Mouse (Mus musculus) right cerebral cortex, adult 18-20 months (tissue): ENCODE data around the gene Cdc42bpb.

Experiments
- DNase-seq: peaks from one replicate; pipeline ENCODE4 v3.0.0; 2022; ENCODE audit warnings: mixed read lengths

The Cdc42bpb gene

DNA sequence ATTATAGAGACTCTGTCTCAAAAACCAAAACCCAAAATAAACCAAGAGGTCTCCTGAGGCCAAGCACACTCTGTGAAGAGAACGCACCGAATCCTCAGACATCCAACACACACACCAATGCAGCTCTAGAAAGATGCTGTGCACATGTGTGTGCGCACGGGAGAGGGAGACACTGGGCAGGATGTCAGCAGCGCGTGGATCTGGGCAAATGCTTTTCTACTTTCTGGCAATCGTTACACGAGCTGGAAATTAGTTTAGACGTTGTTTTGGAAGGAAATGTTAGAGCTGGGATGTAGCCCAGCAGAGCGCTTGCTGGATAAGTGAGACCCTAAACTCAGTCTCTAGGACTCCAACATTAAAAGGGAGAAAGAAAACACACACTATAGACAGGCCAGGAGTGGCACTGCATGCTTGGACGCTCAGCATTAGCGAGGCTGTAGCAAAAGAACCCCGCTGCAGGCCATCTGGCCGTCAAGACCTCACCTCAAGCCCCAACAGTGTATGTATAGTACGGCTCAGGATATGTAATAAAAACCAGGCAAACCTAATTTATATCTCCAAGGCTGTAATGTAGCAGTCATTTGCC is 44.4 kb downstream of the Cdc42bpb start:
- DNase-seq: no peak

DNA sequence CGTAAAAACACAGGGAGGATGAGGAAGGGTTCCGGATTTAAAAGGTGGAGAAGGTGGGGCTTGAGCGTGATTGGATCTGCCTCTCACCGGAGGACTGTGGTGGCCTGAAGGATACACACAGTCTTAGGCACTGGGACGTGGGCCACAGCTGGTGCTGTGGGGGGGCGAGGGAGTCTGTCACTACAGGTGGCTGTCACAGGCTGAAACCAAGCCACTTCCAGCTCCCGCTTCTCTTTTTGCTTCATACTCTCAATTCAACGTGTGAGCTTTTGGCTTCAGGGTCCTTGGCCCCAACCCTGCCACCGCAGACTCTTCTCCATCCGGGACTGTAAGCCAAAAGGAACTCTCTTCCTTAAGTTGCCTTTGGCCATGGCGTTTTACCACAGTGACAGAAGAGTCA is 45.1 kb downstream of the Cdc42bpb start:
- DNase-seq: no peak

DNA sequence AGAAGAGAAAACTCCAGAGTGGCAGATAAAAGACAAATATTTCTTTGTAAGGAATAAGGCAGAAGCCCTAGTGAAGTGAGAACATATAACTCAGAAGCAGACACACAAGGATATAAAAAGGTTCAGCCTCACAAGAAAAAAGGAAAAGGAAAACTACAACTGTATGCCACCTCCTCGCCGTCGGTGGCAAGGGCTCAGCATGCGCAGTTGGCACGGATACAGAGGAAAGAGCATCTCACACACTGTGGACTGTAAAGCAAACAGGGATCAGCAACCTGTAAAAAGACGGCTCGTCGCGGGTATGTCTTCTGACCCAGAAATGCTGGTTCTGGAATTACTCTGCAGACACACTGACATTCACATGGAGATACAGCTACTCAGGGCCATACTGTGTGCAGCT is 45.9 kb downstream of the Cdc42bpb start:
- peak; percentile 52 for DNase-seq

DNA sequence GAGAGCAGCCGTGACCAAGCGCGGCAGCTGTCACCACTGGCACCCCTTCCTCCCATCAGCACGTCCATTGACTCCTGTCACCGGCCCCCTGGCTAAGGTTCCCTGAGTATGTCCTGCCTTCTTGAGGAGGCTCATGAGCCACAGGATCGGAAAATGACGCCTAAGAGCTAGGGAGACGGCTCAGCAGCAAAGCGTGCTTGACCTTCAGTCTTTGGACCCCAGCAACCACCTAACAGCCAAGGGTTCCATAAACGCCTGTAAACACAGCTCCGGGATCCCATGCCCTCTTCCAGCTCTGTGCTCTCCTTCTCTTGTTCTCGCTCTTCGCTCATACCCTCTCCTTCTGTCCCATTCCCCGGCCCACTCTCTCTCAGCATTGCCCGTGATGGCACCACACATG is 48.2 kb downstream of the Cdc42bpb start:
- DNase-seq: no peak

DNA sequence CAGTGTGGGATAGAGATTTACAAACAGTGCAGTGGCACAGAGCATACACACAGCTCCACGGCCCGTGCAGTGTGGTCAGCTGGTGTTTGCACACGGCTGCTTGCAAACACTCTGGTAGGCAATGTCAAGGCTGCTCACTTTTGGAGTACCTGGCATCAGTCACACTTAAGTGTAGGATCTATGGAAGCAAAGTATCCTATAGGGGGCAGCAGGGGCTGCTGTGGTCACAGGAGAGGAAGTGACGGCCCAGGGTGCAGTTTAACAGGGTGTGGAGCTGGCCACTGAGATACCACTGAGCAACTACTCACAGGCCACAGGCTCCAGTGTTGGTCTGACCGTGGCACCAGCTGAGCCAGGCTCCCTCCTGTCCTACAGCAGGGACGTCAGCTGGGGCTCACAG is 49.2 kb downstream of the Cdc42bpb start:
- DNase-seq: no peak

DNA sequence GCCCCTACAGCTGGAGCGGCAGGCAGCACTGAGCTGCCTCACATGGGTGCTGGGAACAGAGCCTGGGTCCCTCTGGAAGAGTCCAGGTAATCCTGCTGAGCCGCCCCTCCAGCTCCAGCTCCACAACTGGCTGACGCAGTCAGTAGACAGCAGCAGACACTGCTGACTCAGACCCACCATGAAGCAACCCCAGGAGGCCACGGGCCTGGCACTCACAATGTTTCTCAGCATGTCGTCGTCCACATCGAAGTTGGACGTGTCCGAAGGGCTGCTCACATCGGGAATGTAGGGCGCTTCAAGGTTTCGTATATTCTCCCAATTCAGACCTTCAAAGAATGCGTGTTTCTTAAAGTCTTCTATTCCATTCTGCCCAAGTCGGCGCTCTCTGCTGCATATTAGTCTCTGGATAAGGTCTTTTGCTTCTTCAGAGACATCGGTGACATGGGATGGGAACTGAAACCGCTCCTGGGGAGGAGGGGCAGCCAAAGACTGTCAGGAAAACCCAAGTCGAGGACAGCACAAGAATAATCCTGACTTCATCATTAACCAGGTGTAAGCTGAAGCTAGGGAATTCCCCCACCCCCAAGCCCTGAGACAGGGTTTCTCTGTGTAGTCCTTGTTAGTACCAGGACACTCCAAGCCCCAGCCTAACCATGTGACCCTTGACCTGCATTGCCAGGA is 51.6 kb downstream of the Cdc42bpb start:
- no peak for DNase-seq

DNA sequence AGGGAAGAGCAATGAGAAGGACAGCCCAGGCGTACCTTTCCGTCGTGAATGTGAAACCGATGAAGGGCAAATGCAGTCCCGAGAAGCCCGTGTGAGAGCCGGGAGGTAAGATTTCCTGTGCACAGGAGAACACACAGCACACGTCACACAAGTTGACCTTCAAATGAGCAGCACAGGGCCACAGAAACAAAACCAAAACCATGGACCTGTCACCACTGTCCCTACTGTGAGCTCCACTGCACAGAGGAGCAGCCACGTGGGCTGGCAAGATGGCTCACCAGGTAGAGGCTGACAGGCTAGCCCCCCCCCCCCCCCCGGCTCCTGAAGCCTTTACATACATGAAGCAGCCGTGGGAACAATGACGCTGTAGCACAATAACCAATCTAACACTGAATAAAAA is 52.6 kb downstream of the Cdc42bpb start:
- DNase-seq: no peak

DNA sequence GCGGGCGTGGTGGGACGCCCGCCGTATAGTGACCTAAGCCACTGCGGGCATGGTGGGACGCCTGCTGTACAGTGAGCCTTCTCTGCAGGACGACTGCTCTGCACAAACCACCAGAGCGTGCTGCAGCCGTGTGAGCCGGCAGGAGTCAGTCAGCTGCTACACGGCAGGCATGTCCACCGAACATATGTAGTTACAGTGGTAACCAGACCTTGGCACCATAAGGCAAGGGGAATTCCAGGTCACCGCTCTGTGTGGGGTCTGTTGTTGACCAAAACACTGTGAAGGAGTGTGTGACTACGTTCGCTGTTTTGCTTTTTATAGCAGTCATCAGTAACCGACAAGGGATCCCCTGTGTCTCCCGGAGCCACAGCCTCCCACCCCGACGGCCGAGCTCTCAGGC is 53.0 kb downstream of the Cdc42bpb start:
- no peak for DNase-seq

DNA sequence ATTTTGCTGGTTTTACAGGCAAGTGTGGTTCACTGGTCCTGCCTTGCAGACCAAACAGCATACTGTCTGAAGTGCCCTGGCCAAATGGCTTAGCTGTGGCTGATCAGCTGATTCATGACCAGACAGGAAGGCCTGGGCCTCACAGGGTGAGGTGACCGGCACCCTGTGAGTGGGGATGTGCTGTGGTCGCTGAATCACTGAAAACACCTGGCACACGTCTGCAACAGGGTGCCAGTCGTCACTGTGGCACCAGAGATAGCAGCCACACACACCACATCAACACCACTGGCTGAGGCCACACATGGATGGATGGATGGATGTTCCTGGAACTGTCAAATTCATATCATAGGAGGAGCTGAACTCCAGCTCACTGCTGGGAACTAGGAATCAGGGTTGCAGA is 54.1 kb downstream of the Cdc42bpb start:
- no peak for DNase-seq

DNA sequence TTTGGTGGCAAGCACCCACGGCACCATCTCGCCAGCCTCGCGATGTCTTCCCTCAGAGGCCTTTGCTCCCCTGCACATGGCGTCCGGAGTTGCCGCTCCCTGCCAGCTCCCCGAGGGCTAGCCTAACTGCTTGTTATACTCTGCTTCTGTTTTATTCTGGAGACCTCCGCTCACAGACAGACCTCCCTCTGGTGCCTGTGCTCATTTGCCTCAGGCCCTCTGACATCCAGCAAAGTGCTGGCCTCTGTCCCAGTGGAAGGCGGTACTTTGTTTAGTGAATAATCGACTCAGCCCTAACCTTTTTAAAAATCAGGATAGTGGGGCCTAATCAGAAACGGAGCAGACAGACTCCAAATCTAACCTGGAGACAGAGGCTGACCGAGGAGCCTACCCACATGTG is 55.7 kb downstream of the Cdc42bpb start:
- no peak for DNase-seq

DNA sequence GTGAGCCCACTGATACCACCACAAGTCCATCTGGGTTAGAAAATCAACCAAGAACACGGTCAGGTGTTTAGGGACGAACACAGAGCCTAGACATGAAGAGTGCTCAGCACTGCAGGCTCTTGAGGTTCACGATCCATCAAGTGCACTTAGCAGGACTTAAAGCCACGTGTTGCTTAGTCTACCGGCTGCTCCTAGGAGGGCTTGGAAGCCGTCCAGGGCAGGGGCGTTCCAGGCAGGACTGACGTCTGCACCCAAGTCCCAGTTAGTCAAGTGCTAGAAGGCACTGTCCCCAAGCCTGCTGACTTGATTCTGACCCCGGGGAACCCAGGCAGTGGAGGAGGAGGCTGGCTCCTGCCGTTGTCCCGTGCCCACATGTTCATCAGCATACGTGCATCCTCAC is 57.0 kb downstream of the Cdc42bpb start:
- no peak for DNase-seq

DNA sequence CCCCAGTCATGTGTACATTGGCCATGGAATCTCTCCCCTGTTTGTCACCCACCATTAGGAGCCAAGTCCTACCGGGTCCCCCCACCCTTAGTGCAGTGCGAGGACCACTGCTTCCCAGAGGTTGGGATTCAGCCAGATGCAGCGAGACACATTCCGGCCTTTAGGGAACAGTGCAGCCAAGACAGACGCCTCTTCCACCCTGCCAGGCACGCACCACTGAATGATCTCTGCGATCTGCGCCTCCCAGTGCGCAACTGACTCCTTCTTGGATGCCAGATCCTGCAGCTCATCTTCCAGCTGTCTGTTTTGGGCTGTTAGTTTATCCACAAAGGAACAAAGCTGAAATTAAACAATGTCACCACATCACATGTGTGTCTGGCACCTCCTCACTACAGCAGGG is 59.8 kb downstream of the Cdc42bpb start:
- no peak for DNase-seq

DNA sequence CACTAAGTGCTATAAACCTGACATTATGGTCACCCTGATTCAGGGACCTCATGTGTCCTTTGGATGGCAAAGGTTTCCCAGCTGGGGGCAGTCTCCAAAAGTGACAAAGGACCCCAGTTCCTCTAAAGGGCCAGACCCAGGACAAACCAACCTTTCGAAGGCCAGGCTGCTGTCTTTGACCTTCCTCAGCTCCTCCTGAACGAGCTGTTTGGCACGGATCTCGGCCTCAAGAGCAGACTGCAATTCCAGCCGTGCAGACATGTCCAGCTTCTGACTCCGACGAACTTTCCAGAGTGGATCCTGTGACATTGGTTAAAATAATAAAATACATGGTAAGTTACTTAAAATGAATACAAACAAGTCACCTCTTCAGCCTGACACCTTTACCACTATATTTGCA is 63.2 kb downstream of the Cdc42bpb start:
- DNase-seq: no peak

DNA sequence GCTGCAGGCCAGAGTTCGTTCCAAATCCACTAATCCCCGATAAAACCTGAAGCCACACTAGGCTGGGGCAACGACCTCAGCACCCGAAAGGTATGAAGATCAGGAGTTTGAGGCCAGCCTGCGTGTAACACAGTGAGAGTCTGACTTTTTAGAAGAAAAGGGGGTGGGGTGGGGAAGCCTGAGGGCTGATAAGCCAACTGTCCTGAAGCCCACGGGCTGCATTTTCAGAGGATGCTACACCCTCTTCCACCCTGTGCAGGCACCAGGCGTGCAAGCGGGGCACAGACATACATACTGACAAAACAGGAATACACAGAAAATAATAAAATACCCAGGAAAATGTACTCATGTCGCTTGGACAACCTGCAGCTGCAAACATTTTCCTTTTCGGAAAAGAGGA is 65.7 kb downstream of the Cdc42bpb start:
- DNase-seq: no peak

DNA sequence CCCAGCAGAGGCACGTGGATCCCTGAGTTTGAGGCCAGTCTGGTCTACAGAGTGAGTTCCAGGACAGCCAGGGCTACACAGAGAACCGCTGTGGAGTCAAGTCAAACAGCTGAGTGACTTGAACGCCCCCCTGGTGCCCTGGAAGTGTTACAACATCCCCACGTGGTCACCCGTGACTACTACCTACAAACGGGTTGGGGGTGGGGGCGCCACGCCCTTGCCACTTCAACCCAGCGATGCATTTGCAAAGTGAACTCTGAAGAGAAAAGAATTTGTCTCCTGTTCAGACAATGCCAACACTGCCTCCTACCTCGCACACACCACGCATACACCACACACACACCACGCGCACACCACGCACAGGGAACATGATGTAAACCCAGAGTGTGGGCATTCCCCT is 67.6 kb downstream of the Cdc42bpb start:
- no peak for DNase-seq

DNA sequence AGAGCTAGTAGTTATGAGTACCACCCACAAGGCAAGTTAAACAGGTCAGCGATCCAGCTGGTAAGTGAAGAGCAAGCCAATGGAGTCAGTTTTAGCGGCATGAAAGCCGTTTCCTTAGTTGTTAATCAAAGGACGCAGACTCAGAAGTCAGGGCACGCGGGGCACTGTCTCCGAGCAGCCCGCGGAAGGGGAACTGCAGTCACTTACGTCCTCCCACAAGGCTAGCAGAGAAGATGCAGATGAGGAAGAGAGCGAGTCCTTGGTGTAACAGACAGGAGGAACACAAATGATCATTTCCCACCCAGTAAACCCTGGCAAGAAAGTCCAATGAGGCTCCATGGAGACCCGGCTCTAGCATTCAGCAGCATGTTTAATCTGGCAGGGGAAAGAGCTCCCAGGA is 68.3 kb downstream of the Cdc42bpb start:
- DNase-seq: no peak

DNA sequence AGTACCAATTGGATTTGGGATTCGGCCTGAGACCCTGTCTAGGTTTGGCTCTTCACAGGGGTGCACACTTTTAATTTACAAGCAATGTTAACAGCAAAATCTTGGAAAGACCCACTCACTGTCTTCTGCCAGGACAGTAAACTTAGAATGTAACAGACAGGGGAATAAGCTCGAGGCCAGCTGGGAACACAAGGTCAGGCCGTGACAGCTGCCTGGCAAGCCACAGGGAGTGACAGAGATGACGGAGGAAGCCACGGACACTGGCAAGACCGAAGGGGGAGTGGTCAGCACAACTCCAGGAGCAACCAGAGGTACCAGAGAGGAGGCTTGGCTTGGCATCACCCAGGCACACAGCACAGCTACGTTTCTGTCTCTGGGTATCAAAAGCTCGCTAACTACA is 70.7 kb downstream of the Cdc42bpb start:
- DNase-seq: no peak

DNA sequence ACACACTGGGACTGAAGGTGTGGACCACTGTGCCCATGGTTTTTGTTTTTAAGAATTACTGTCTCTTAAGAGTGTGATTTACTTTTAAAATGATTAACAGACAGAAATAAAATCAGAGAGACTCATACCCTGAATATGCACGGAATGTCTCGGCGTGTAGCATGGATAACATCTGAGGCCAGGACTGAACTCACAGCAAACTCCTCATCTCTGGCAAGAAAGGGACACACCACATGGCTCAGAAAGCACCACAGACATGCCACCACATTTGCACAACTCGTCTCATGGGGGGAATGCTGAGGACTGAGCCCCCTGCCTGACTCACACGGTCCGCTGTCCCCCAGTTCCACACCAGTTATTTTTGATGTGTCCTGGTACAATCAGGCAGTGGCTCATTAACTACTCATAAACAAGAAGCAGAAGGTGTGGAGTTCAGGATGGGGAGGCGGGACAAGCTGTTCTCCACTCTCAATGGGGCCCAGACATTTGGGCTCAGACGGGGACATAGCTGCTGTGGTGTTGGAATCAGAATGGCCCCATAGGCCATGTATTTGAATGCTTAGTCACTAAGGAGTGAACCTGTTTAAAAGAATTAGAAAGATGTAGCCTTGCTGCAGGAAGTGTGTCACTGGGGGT is 73.7 kb downstream of the Cdc42bpb start:
- DNase-seq: no peak

DNA sequence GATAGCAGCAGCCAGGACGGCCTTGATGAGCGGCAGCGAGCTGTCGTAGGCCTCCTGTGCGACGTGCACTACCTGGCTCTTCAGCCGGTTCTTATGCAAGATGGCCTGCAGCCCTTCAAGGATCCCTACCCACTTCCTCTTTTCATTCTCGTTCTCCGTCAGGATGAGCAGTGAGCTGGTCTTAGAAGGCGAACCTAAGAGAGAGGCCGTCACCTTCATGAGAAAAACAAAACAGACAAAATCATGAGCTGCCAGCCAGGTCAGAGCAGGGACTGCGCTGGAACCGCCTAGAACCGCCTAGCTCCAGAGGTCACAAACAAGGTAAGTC is 75.5 kb downstream of the Cdc42bpb start:
- DNase-seq: no peak

DNA sequence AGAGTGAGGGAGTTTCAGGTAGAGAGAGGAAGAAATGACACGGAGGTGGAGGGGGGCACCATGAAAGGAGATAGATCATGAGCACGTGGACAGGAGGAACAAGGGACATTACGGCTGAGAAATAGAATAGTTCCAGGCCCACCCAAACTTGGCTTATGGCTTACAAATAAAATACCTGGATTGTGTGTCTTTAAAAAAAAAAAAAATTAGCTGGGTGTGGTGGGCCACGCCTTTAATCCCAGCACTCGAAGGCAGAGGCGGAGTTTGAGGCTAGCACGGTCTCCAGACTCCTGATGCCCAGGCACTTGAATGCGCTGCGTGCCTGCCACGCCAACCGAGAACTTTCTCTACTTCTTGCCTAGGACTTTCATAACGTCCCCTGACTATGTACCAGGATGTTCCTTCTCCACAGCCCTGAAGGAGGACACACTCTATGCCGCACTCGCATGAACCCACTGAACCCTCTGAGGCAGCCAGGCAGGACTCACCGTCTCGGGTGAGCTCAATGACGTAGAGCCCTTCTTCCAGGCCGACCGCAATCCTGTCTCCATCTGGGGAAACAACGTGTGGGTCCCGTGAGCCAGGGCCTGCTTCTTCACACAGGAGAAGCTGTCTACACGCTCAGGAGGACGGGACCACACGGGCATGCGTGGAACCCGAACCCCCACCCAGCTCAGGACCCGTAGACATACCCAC is 76.0 kb downstream of the Cdc42bpb start:
- DNase-seq: no peak

DNA sequence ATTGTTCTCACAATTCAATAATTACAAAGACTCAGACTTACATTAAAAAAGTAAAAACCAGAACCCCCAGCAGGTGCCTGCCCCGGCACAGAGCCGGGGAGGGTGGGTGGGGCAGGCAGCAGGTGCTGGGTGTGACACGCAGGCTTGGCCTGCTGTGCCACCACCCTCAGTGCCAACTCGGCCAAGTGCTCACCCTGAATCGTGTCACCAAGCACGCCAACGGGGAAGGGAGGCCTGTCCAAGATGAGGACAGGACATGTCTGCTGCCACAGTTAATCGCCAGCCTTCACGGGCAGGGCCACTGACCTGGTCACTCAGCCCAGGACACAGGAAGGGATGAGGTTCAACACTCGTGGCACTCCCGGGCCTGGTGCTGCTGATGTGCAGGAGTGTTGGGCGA is 84.5 kb downstream of the Cdc42bpb start:
- no peak for DNase-seq

DNA sequence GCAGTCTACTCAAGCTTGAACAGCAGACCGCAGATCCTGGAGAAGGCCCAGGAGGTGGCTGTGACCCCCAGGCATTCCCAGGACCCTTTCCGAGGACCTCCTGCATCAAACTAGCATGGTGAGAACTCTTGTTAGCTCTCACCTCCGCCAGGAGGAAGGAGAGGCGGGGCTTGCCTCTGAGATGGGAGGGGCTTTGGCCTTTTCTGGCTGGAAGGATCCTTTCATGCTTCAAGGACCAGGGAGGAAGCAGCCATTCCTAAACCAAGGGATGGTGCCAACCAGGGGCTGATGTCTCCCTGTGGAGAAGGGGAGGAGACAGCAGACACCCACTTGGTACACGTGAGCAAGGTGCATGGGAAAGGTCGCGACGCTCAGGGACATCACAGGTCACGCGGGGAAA is 93.0 kb downstream of the Cdc42bpb start:
- DNase-seq: no peak

DNA sequence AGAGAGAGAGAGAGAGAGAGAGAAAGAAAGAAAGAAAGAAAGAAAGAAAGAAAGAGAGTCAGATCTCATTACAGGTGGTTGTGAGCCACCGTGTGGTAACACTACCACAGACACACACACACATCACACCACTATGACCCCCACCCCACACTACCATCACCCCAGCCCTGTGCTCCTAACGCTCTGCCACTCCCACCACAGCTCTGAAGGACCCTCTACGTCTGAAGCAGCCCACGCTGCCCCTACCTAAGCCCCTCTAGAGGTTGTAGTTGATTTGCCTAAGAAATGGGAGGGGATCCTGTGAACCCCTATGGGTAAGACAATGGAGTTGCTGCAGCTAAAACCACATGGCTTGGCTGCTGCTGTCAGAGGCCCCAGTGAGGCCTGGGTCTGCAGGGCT is 93.9 kb downstream of the Cdc42bpb start:
- DNase-seq: no peak

DNA sequence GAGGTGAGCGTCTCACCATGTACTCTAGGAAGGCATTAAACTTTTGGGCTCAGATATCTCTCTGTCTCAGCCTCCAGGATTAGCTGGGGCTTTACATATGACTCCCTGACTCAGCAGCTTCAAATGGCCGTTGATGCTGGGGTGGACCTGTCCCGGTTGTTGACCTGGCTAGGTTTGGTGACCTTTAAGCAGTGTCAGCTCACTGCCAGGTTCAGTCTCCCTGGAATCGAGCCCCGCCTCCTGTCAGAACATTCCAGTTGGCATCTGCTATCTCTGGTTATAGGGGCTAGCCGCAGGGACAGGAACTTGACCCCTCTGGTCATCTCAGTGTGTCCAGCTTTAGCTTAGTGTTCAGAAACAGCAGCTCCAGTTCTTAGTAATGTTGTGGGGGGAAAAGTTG is 101.1 kb downstream of the Cdc42bpb start:
- no peak for DNase-seq
